Mouse (Mus musculus) embryonic facial prominence, embryonic 13.5 days (tissue): ENCODE measurements around the gene Syne1. TPM values are rescaled to one million over a fixed set of nuclear protein-coding genes. Genes with fewer than 3 reads are reported as not detected.

Source experiments
- ATAC-seq: fragments of 200-750 bp; cut with Nextera tagmentation; 2 replicates; pipeline ENCODE4 v1.8.0; 2017; ENCODE audit warnings: low read depth; ENCODE audit not compliant: insufficient number of reproducible peaks, insufficient read depth, low FRiP score, low TSS enrichment
- H3K27ac ChIP-seq: fragments of 300-500 bp; sonication (generic); 2 replicates; pipeline ENCODE4 v1.5.1; 2015; ENCODE audit warnings: moderate library complexity, mild to moderate bottlenecking, inconsistent platforms
- H3K27me3 ChIP-seq: fragments of 300-500 bp; sonication (generic); 2 replicates; pipeline ENCODE4 v1.6.1; 2015; ENCODE audit warnings: mild to moderate bottlenecking, inconsistent platforms
- H3K36me3 ChIP-seq: fragments of 300-500 bp; sonication (generic); 2 replicates; pipeline ENCODE4 v1.6.1; 2015; ENCODE audit warnings: mild to moderate bottlenecking, inconsistent platforms
- H3K4me1 ChIP-seq: fragments of 300-500 bp; sonication (generic); 2 replicates; pipeline ENCODE4 v1.6.1; 2015; ENCODE audit warnings: inconsistent platforms
- H3K4me2 ChIP-seq: fragments of 300-500 bp; sonication (generic); 2 replicates; pipeline ENCODE4 v1.6.1; 2015; ENCODE audit warnings: moderate library complexity, mild to moderate bottlenecking, inconsistent platforms
- H3K4me3 ChIP-seq: fragments of 300-500 bp; sonication (generic); 2 replicates; pipeline ENCODE4 v1.5.1; 2015; ENCODE audit warnings: mild to moderate bottlenecking, inconsistent platforms
- H3K9ac ChIP-seq: fragments of 300-500 bp; sonication (generic); 2 replicates; pipeline ENCODE4 v1.6.1; 2015; ENCODE audit warnings: mild to moderate bottlenecking, inconsistent platforms
- H3K9me3 ChIP-seq: fragments of 300-500 bp; sonication (generic); 2 replicates; pipeline ENCODE4 v1.6.1; 2016; ENCODE audit warnings: inconsistent platforms
- WGBS: fragments of 180-500 bp; shearing (Covaris S2); methylation state at CpG from one replicate; pipeline ENCODE4 v1.1.7; 2015; ENCODE audit warnings: mixed read lengths; 5-methylcytosine and 5-hydroxymethylcytosine counted together
- polyA plus RNA-seq: library from polyadenylated mRNA; unstranded; fragments of >200 nt; fragmentation: Nextera tagmentation; extraction: Ambion mirVana; gene quantifications from 2 replicates; pipeline ENCODE4 v1.2.1, GENCODE M21; 2015

Syne1 gene
- polyA plus RNA-seq, 1 experiment from 2014 or later, result 6.3 TPM

GRCm38 (mm10) chr10:5167481-5167880 is 383.8 kb downstream of the Syne1 start:
- H3K36me3 ChIP-seq, result peaks cover 8% of the 10 kb centered on the region
- 78% methylated on average over 3 of the region's 3 CpGs for WGBS
- no peak overlapping the region for H3K9ac ChIP-seq
- H3K4me2 ChIP-seq, result no peak overlapping the region
- no peaks in the 10 kb centered on the region for H3K4me1 ChIP-seq
- no peaks in the 10 kb centered on the region for H3K27me3 ChIP-seq
- H3K4me3 ChIP-seq, result no peak overlapping the region
- H3K9me3 ChIP-seq, result no peaks in the 10 kb centered on the region
- no peak for ATAC-seq
- no peak overlapping the region for H3K27ac ChIP-seq

DNA sequence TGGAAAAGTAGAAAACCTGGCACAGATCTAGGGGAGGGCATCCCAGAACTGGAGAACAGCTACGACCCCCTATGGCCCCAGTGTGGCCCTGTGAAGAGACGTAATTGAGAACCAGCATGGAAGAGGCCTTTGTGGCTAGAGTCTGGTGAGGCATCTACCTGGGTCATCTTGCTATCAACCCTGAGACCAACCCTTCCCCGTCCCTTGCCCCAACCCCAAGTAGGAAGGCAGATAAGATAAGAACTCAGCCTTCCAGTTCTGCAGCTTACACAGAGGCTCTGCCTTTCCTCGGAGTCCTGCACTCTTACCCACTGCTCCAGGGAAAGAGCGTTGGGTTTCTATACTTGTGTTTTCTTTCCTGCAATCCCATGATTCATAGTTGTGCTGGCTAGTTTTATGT is 385.8 kb downstream of the Syne1 start:
- ATAC-seq, result no peak
- no peak overlapping the region for H3K27ac ChIP-seq
- 82% methylated on average over 5 of the region's 5 CpGs for WGBS
- H3K4me3 ChIP-seq, result no peak overlapping the region
- H3K4me1 ChIP-seq, result no peaks in the 10 kb centered on the region
- no peak overlapping the region for H3K4me2 ChIP-seq
- peaks cover 3% of the 10 kb centered on the region for H3K36me3 ChIP-seq
- no peaks in the 10 kb centered on the region for H3K9me3 ChIP-seq
- no peaks in the 10 kb centered on the region for H3K27me3 ChIP-seq
- H3K9ac ChIP-seq, result no peak overlapping the region

DNA sequence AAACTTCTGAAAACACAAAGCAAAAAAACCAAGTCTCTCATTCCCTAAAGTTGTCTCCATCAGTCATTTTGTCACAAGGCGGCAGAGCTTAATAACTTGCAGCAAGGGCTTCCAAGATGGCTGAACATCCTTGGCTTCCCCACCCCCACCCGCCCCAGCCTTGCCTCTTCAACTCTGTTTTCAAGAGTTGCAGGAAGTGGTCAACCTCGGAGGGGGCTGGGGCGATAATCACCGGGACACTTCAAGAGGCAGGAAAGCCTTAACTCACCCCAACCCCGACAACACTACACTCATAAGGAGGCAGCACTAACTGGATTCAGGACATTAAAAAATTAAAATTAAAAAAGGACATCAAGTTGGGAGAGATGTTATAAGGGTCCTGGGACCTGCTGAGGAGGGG is 387.5 kb downstream of the Syne1 start:
- WGBS, result 52% methylated on average over 6 of the region's 6 CpGs
- no peak overlapping the region for H3K4me2 ChIP-seq
- H3K9me3 ChIP-seq, result no peaks in the 10 kb centered on the region
- H3K9ac ChIP-seq, result no peak overlapping the region
- ATAC-seq, result no peak
- no peaks in the 10 kb centered on the region for H3K36me3 ChIP-seq
- no peak overlapping the region for H3K4me3 ChIP-seq
- H3K27ac ChIP-seq, result no peak overlapping the region
- H3K4me1 ChIP-seq, result no peaks in the 10 kb centered on the region
- no peaks in the 10 kb centered on the region for H3K27me3 ChIP-seq

- WGBS, result 77% methylated on average over 3 of the region's 3 CpGs
- Histone ChIP-seq H3K36me3 (no peaks in the 10 kb centered on the region), H3K9ac (no peak overlapping the region), H3K27me3 (no peaks in the 10 kb centered on the region), H3K4me2 (no peak overlapping the region), H3K4me1 (no peaks in the 10 kb centered on the region), H3K9me3 (no peaks in the 10 kb centered on the region), H3K4me3 (no peak overlapping the region), H3K27ac (no peak overlapping the region)
- no peak for ATAC-seq
Measured at GRCm38 (mm10) chr10:5163286-5163685, 388.0 kb downstream of the Syne1 start.

DNA sequence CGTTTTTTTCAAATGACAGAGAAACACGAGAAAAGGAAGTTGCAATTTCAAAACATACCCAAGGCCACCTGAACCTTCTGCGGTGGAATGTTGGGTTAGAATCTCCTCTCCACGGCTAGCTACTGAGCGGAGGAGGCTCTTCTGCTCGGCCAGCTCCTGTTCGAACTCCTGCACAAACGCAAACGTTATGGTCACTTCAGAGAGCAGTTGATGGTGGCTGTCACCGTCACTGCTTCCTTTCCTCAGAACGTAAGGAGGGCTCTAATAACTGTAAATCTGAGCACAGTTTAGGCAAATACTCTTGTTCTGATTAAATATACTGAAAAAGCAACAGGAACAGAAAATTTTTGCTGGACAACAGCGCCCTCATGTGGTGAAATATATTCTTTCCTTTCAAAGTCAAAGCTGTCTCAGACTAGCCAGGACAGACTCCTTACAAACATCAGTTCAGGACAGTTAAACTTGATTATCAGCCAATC is 389.8 kb downstream of the Syne1 start:
- Histone ChIP-seq H3K27me3 (no peaks in the 10 kb centered on the region), H3K9ac (no peak overlapping the region), H3K9me3 (no peaks in the 10 kb centered on the region), H3K4me2 (no peak overlapping the region), H3K4me1 (no peaks in the 10 kb centered on the region), H3K4me3 (no peak overlapping the region), H3K27ac (no peak overlapping the region), H3K36me3 (no peaks in the 10 kb centered on the region)
- ATAC-seq, result no peak
- WGBS, result 46% methylated on average over 12 of the region's 12 CpGs

DNA sequence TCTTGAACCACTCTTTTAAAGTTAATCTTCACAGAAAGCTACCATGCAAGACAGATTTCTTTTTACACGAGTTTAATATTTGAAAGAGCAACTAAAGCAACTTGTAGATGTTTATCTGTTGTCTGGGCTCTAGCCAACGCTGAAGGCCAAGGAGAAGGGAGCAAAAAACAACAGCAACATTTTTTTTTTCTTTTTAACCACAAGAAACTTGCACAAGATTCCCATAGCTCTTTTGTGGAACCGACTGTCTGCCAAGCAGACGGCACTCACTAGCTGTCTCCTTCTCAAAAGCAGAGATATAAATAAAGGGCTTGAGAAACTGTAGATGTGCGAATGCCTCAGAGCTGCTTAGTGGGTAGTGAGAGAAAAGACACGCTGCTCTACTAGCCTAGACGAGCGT is 391.6 kb downstream of the Syne1 start:
- no peak overlapping the region for H3K9ac ChIP-seq
- H3K27ac ChIP-seq, result no peak overlapping the region
- WGBS, result 58% methylated on average over 8 of the region's 8 CpGs
- H3K4me3 ChIP-seq, result no peak overlapping the region
- no peak for ATAC-seq
- H3K4me1 ChIP-seq, result no peaks in the 10 kb centered on the region
- H3K27me3 ChIP-seq, result no peaks in the 10 kb centered on the region
- H3K36me3 ChIP-seq, result no peaks in the 10 kb centered on the region
- no peak overlapping the region for H3K4me2 ChIP-seq
- no peaks in the 10 kb centered on the region for H3K9me3 ChIP-seq

GRCm38 (mm10) chr10:5153047-5153446 is 398.2 kb downstream of the Syne1 start:
- no peak overlapping the region for H3K9ac ChIP-seq

DNA sequence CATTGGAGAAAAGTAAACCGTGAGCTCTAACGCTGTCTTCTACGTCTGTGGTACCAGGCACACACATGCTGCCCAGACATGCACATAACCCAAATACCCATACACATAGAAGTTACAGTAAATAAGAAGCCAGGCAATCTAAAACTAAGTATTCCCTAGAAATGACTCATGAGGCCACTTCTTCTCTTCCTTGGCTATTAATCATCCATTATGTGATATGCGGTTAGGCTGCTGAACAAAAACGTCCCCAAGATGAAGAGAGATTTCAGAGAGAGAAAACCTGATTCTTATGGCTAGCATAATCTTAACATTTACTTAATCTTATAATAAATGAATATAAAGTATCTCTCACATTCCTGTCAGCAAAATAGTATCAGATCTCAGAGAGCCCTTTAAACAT is 409.8 kb downstream of the Syne1 start:
- Histone ChIP-seq H3K36me3 (peaks cover 28% of the 10 kb centered on the region), H3K4me1 (no peaks in the 10 kb centered on the region), H3K9me3 (no peaks in the 10 kb centered on the region), H3K9ac (no peak overlapping the region), H3K4me3 (no peak overlapping the region), H3K27me3 (no peaks in the 10 kb centered on the region), H3K27ac (no peak overlapping the region), H3K4me2 (no peak overlapping the region)
- ATAC-seq, result no peak
- WGBS, result 83% methylated on average over 5 of the region's 5 CpGs

More at GRCm38 (mm10) chr10:5153047-5153446, 398.2 kb downstream of the Syne1 start:
- Histone ChIP-seq H3K4me3 (no peak overlapping the region), H3K27me3 (no peaks in the 10 kb centered on the region), H3K4me1 (no peaks in the 10 kb centered on the region), H3K4me2 (no peak overlapping the region), H3K27ac (no peak overlapping the region), H3K9me3 (no peaks in the 10 kb centered on the region), H3K36me3 (peaks cover 8% of the 10 kb centered on the region)
- WGBS, result 90% methylated on average over 6 of the region's 6 CpGs
- no peak for ATAC-seq

DNA sequence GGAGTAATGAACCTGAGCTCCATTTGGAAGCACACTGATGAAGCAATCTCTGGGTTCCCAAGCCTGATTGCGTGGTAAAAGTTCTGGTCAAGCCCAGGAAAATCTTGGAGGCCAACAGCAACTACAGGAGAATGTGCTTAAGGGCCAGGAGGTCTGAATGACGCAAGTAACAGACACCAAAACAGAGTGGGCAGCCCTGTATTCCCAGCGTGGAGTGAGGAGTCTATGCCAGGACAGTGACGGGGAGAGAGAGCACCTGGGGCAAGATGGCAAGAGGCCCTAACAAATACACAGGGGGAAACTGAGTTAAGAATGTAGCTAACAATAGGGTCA is 411.4 kb downstream of the Syne1 start:
- no peaks in the 10 kb centered on the region for H3K27me3 ChIP-seq
- H3K9ac ChIP-seq, result no peak overlapping the region
- peaks cover 28% of the 10 kb centered on the region for H3K36me3 ChIP-seq
- H3K4me3 ChIP-seq, result no peak overlapping the region
- no peak overlapping the region for H3K27ac ChIP-seq
- H3K4me2 ChIP-seq, result no peak overlapping the region
- WGBS, result 85% methylated on average over 4 of the region's 4 CpGs
- H3K4me1 ChIP-seq, result no peaks in the 10 kb centered on the region
- ATAC-seq, result no peak
- H3K9me3 ChIP-seq, result no peaks in the 10 kb centered on the region

DNA sequence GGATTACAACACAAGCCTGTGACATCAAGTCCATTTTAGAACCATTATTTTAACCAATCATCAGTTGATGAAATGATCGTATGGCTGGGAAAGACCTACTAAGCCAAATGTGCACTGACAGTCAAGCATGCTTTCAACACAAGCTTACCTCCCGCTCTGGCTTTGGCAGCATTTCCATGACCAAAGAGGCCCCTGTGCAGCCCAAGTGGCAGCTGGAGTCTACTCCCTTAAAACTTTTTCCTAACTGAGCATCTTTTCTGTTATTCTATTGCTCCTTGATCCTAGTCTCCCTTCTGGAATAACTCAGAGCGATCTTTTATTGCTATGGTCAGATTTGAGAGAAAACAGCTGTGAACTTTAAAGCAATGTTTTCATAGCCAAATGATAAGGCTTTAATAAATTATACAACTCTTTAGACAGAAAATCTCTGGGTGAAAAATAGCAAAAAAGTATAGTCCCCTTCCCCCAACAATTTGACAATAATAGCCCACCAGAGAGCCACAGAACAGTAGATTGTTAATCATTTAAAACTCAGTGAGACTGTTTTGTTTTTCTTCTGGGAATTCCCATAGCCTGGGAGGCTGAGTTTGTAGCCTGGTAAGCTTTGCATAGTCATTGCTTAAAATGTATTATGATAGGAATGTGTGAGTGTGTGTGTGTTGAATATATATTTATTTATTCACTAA is 411.9 kb downstream of the Syne1 start:
- no peak overlapping the region for H3K27ac ChIP-seq
- H3K36me3 ChIP-seq, result peaks cover 28% of the 10 kb centered on the region
- no peaks in the 10 kb centered on the region for H3K9me3 ChIP-seq
- H3K9ac ChIP-seq, result no peak overlapping the region
- H3K4me2 ChIP-seq, result no peak overlapping the region
- H3K4me1 ChIP-seq, result no peaks in the 10 kb centered on the region
- H3K4me3 ChIP-seq, result no peak overlapping the region
- WGBS, result 83% methylated on average over 3 of the region's 3 CpGs
- no peak for ATAC-seq
- no peaks in the 10 kb centered on the region for H3K27me3 ChIP-seq

DNA sequence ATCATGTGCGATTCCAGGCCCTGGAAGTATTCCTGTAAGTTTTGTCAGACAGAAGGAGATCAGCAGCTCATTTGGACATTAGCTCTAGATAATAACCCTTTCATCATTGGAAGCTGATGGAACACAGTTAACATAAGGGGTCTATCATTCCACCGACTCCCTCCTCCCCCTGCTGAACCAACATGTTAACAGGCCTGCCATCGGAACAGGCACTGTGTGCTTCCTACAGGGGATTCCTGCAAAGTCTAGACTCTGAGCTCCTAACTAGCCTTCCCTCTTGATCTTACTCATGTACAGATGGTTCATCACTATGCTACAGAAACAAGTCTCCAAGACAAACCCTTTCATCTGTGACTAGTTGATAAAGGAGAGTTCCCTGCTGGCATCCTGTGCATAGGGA is 419.2 kb downstream of the Syne1 start:
- ATAC-seq, result no peak
- Histone ChIP-seq H3K9me3 (no peaks in the 10 kb centered on the region), H3K36me3 (peaks cover 1% of the 10 kb centered on the region), H3K27ac (no peak overlapping the region), H3K4me1 (no peaks in the 10 kb centered on the region), H3K27me3 (no peaks in the 10 kb centered on the region), H3K9ac (no peak overlapping the region), H3K4me3 (no peak overlapping the region), H3K4me2 (no peak overlapping the region)
- WGBS, result 74% methylated on average over 3 of the region's 3 CpGs

GRCm38 (mm10) chr10:5130495-5130894 is 420.8 kb downstream of the Syne1 start:
- no peak overlapping the region for H3K27ac ChIP-seq
- H3K4me3 ChIP-seq, result no peak overlapping the region
- WGBS, result 65% methylated on average over 1 of the region's 1 CpGs
- no peak for ATAC-seq
- H3K36me3 ChIP-seq, result peaks cover 10% of the 10 kb centered on the region
- no peaks in the 10 kb centered on the region for H3K27me3 ChIP-seq
- H3K9ac ChIP-seq, result no peak overlapping the region
- H3K4me1 ChIP-seq, result no peaks in the 10 kb centered on the region
- H3K4me2 ChIP-seq, result no peak overlapping the region
- no peaks in the 10 kb centered on the region for H3K9me3 ChIP-seq
